Mouse (Mus musculus) cerebral cortex, adult 2 months (tissue): ENCODE measurements around the gene Efs.

Experiments used
- WGBS: fragments of 180-500 bp; shearing (Covaris S2); methylation state at CpG from one replicate; pipeline ENCODE4 v1.1.7; 2018; 5-methylcytosine and 5-hydroxymethylcytosine counted together

Efs gene

DNA sequence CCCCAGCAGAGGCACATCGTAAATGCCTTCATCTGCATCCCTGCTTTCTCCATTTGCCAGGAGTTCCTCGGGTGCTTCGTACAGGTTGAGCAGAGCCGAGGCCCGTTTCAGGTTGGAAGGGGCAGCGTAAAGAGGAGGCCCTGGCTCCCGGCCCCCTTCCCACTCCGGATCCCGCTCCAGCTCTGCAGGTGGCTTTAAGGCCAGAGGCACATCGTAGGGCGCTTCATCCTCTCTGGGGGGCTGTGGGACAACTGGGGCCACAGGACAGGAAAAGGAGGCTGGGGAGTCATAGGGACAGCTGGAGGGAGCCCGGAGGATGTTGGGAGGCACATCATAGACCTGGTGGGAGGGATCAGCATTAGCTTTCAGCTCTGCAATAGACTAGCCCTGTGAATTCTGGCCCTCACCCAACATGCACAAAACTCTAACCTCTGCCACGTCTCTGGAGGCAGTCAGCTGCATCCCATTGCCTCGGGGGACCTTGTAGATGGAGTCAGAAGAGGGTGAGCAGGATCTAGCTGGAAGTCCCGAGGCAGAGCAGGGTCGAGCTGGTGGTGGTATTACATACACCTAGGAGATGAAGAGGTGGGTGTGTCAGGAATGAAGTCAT, 5.7 kb downstream of the Efs start:
- 88% methylated on average over 16 of the region's 16 CpGs for WGBS

DNA sequence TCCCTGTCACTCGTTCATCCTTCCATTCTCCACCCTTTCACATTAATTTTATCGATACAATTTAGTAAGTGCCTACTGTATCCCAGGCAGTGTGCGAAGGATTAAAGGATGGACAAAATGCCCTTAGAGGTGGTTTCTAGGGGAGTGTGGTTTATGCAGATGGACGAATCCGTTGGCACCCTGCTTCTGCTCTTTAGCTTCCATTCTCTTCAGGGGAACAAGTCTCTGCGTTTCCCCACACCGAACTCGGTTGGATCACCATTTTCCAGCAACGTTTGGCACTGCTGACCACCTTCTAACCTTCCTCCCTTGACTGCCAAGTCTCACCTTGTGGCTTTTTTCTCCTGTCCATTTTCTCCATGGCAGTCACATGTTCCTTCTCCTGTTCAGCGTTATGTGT, 12.6 kb downstream of the Efs start:
- 11% methylated on average over 10 of the region's 10 CpGs for WGBS

DNA sequence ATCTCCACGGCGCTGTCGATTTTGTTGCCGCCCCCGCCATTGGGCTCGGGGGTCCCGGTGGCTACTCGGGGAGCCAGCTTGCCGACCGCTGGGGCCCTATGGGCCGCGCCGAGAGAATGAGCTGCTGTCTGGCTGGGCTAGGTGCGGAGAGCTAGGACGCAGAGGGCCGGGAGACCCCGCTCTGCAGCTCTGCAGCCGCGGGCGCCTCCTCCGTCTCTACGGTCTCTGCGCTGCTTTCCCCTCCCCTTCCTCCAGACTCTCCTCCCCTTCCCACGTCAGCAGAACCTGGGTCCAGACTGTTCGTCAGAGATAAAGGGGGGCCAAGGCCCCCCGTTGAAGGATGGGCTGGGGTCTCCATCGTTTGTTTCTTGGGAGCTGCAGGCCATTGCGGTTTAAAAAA, 13.0 kb downstream of the Efs start, which contains the start of gene Slc22a17:
Gene Slc22a17 (minus strand): TSS at position 247 of the 400 bp plus-strand sequence.
- under 1% methylated on average over 28 of the region's 28 CpGs for WGBS

DNA sequence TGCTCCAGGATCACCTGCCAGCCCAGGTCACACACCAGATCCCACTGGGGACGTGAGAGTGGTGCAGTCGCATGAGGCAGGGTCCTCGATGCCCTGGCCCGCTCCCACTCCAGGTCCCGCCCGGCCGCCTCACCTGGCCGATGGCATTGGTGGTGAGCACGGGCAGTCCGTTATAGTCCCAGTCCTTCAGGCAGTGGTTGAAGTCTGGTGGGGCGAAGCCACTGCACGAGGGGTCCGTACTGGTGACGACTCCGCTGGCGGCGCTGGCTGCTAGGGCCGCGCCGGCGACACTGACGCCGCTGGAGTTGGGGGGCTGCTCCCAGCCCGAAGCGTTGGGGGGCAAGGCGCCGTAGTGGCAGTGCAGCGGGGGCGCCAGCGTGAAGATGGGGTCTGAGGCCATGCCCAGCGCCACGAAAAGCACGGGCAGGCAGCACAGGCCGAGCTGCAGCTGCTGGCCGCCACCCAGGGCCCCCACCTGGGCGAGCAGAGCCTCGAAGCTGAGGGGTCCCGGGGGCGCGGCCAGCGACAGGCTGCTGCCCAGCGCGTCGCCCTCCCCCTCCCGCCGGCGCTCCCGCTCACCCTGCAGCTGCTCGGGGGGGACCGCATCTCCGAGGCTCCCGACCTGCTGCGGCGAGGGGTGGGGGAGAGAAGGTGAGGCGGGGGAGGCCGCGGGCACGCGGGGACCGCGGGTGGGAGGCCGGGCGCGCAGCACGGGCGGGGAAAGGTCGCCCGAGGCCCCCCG, 13.6 kb downstream of the Efs start:
- WGBS: 2% methylated on average over 69 of the region's 69 CpGs

DNA sequence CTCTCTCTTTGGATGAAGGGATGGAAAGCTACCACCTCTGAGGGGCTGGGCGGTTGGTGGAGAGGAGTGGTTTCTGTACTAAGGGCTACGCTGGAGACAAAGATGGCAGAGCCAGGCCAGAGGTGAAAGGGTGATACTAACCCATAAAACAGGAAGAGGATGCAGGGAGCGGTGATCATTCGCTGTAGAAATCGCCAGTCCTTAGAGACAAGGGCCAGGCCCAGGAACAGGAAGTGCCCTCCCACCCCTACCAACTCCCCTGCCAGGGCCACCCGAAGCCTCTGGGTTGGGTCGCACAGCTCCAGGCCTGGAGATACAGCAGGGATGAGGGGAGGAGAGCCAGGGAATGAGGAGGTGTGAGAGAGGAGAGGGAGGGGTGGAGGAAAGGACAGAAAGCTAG, 17.2 kb downstream of the Efs start:
- 70% methylated on average over 7 of the region's 7 CpGs for WGBS

DNA sequence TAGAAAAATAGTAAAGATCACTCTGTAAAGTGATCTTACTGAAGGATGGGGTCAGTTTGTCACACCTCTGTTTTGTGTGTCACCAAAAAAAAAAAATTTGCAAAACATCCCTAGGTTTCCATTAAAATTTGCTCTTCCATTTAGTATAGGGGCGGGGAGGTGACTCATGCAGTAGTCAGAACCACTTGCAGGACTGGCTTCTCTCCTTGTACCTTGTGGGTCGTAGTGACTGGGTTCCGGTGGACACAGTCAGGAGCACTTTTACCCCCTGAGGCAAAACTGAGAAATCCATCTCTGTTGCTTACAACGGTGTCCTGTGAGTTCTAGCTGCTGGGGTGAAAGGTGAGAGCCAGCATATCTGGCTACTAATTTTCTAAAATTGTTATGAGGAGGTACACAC, 22.3 kb downstream of the Efs start:
- 78% methylated on average over 4 of the region's 4 CpGs for WGBS

DNA sequence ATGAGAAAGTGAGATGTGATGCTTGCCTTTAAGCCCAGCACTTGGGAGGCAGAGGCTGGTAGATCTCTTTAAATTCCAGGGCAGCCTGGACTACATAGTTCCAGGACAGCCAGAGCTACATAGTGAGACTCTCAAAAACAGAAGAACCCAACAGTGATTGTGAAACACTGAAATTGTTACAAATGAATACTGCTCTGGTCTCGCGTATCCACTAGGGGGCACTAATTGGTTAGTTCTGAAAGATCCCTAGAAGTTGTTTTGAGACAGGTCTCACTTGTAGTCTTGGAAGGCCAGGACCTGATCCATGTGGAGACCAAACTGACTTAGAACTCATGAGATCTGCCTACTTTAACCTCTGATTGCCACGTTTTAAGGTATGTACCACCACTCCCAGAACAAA, 25.5 kb downstream of the Efs start:
- under 1% methylated on average over 3 of the region's 3 CpGs for WGBS

DNA sequence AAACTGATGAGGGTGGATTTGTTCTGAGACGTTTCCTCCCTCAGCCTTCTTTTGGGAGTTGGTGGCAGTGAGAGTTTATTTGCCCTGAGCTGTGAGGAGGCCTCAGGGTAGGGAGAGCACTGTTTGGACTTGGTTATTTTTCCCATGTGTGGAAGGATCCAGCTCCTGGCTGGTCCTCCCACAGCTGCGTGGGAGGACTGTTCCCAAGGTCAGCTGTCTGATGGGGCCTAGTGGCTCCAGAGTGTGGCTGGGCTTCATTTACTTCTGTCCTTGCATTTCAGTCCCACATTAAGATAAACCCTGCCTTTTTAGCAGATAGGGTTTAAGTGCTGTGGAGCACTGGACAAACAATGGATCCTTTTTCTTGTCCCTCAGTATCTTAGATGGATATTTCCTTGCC, 28.5 kb downstream of the Efs start:
- 46% methylated on average over 2 of the region's 2 CpGs for WGBS

DNA sequence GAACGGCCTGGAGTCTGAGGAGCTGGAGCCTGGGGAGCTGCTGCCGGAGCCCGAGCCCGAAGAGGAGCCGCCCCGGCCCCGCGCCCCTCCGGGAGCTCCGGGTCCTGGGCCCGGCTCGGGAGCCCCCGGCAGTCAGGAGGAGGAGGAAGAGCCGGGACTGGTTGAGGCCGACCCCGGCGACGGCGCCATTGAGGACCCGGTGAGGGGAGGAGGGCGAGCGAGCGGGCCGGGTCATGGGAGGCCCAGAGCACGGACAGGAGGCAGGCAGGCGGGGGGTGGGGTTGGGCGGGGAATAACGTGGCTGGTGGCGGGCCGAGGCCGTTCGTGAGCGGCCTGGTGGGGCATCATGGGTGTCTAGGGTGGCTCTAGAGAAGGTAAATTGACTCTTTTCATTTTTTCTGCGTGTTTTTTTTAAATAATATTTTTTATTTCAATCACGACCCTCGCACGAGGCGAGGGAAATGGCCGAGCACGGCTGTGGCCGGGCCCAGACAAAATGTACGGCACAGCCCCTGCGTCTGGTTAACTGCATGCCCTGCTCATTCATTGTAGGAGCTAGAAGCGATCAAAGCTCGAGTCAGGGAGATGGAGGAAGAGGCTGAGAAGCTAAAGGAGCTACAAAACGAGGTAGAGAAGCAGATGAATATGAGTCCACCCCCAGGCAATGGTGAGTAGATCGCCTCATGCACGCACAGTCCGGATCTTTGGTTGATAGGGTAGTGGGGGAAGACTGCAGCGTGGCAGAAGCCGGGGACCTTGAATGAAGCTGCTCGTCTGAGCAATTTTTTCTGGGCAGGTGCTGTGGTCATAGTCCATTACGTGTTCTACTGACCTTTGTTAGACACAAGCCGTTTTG, 31.4 kb downstream of the Efs start:
- WGBS: under 1% methylated on average over 51 of the region's 54 CpGs

DNA sequence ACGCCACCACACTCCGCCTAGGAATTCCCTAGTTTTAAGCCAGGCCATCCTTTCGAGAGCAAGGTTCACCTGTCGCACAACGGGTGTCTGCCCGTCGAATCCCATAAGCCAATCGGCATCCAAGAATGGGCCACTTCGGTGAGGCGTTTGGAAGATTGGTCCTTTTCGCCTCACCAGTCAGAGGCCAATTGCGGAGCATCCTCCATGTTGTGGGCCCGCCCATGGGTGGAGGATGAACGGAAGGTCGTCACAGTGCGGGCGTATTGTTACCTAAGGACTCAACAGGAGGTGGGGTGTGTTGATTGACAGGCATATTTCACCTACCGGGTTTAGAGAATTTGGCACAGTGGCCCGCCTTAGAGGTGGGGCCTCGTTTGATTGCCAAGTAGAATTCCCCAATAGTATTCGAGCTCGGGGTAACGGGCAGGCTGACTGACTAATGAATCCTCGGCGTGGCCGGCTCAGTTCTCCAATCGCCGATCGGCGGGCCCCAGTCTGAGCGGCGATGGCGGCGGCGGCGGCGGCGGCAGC, 32.2 kb downstream of the Efs start:
- under 1% methylated on average over 38 of the region's 38 CpGs for WGBS

DNA sequence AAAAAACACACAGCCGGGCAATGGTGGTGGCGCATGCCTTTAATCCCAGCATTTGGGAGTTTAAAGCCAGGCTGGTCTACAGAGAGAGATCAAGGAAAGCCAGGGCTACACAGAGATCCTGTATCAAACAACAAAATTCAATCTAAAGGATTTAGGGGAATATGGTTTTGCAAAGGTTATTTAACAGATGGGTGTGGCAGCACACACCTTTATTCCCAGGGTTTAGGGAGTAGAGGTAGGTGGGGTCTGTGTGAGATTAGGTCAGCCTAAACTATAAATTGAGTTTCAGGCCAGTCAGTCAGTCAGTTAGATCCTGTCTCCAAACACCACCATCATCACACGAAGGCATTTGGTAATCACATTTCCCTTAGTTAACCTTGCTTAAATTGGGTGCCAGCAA, 33.7 kb downstream of the Efs start, which contains the start of gene Pabpn1:
Gene Pabpn1 (plus strand): TSS at position 301 of the 400 bp plus-strand sequence.
- WGBS: 91% methylated on average over 3 of the region's 3 CpGs

DNA sequence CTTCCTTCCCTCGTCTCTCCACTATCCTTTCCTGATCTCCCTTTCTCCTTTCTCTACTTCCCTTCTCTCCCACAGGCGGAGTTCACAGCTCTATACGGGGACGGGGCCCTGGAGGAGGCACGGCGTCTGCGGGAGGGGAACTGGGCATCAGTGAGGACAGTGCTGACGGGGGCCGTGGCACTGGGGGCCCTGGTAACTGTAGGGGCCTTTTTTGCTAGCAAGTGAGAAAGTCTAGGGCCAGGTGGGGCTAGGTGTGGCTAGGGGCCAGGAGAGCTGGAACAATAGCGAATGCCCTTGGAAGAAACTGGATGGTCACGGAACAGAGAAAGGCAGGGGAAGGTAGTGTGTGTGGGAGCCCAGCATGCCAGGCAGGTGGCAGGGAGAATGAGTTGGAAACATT, 40.6 kb downstream of the Efs start:
- 83% methylated on average over 11 of the region's 11 CpGs for WGBS

DNA sequence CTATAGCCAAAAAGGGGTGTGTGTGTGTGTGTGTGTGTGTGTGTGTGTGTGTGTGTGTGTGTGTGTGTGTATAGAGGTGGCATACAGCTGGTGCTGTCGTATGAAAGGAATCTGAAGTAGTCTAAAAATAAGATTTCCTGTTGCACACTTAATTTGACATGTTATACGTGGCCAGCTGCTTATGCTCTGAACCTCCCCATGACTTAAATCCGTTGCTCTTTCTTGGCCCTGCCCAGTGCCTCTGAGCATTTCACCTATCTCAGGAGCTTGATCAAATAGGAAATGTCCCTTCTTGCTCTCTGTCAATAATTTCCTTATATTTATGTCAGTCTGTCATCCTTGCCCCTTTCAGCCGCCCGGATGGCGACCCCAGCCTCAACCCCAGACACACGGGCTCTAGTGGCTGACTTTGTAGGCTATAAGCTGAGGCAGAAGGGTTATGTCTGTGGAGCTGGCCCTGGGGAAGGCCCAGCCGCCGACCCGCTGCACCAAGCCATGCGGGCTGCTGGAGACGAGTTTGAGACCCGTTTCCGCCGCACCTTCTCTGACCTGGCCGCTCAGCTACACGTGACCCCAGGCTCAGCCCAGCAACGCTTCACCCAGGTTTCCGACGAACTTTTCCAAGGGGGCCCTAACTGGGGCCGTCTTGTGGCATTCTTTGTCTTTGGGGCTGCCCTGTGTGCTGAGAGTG, 41.8 kb downstream of the Efs start:
- 35% methylated on average over 21 of the region's 21 CpGs for WGBS

DNA sequence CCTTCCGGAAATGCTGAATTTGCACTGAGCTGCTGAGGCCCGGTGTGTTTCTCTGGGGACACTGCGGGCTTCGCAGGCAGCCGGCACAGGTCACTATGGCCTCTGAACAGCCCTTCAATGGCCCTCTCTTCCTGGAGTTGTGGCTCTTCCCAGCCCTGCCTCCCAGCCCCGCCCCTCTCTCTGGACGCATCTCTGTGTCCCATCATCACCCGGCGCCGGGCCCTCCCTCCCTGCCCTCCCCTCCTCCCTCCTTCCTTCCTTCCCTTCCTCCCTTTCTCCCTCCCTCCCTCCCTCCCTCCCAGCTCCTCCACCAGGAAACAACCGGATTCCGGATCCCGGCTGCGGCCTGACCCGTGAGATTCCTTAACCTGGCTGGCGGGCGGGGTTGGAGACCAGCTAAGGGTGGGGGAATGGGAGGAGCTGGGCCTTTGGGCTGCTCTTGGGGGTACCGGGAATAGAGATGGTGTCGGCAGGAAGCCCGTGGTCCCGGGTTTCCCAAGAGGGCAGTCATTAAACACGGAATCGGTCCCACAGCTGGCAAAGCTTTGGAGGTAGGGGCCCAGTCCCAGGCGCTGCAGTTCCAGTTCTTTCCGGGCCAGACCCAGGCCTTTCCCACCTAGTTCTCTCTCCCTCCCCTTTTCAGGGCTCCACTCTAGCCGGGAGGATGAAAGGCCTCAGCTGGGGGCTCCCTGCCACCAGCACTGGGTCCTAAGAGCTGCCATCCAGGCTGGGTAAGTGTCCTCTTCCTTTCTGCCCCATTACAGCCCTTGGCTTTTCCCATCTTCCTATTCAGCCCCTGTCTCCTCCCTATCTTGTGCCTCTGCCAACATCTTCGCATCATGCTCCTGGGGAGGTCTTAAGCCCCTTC, 42.5 kb downstream of the Efs start, which contains the start of the genes Bcl2l2 and Gm20521:
Gene Bcl2l2 (plus strand): TSS at position 224 of the 868 bp plus-strand sequence.
Gene Gm20521 (plus strand): TSS at position 288 of the 868 bp plus-strand sequence.
- under 1% methylated on average over 27 of the region's 27 CpGs for WGBS

DNA sequence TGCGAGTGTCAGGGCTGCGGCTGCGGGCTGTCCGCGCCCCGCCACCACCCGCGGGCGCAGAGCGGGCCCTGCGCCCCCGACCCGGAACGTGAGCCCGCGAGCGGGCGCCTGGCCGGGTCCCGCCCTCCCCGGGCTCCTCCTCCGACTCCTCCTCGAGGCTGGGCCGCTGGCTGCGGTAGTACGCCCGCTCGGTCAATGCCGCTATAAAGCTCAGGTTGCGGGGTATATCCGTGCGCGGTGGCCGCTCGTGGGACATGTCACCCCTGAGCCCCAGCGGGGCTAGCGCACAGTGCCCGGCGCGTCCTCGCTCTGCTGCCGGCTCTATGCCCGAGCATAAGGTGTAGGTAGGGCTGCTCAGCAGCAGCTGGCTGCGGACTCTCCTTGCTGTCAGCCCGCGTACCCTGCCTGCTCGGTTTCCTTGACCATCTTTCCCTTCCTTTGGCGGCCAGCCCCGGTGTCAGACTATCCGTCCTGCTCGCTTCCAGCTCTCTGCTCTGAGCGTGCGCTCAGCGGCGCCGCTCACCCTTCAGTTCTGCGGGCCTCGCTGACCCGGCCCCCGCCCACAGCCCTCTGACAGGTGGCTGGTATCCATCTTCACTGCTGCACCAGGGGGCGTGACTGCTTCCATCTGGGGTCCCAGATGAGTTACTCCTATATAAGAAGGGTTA, 48.7 kb downstream of the Efs start, which contains the start of gene Ppp1r3e:
Gene Ppp1r3e (minus strand): TSS at position 503 of the 668 bp plus-strand sequence.
- WGBS: under 1% methylated on average over 60 of the region's 61 CpGs

DNA sequence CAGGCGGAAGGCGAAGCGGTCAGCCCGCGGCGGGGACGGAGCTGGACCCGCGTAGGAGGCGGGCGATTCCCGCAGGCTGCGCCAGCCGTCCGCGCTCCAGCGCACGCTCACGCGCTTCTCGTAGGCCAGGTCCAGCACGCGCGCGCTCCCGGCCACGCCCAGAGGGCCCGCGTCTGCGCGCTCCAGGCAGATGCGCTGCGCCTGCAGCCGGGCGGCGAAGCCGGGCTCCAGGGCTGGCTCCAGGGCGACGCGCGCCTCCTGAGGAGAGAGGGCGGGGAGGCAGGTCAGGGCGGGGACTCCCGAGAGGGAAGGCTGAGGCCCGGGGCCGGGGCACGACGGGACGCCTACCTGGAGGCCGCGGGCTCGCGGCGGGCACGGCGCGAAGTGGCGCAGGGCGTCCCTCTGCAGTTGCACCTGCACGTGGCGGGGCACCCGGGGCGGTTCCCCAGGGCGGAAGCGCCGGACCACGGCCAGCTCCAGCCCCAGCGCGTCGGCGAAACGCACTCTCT, 49.3 kb downstream of the Efs start:
- 1% methylated on average over 72 of the region's 72 CpGs for WGBS

DNA sequence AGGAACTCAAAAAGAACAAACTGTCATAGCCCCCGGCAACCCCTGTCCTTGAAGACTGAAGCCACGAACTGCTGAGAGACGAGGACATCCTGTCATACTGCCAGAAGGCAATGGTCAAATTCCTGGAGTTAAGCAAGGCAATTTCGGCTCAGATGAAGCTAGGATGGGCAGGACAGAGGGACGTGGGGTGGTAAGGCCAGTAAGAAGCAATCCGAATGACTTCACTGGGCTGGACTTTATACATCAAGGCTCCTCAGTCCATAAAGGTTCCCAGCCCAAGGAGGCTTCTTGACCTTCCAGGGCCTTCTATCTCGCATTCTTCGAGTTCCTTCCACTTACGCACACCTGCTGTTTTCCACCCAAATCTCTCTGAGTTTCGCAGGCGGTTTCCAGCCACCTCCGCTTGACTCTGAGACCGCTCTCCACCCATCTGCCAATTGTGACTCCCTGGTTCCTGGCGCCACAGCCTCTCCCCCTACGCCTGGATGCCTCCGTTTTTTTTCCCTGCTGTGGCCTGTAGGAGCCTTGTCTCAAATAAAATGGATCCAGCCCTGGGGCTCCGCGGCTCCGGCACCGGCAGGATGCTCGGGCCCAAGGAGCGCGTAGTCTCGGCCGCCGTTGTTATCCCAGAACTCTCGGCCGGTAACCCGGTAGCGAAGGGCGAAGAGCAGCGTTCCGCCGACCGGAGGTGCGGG, 49.9 kb downstream of the Efs start:
- WGBS: 2% methylated on average over 36 of the region's 36 CpGs

DNA sequence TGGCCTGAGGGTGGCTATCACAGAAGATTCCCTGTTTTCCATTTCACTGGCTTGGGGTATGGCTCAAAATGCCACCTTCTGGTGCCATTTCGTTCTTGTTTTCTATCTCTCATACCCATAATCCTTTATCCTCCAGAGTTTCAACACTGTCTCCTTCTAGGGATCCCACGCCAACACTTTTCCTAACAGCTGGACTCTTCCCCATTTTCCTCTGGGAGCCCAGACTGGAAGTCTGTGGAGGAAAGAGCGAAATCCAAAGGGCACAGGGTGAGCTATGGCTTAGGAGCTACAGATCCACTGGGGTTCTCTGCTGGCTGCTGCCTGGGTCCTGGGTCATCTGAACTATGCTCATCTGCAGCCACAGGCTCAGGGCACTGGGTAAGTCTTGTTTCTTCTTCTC, 51.8 kb downstream of the Efs start:
- WGBS: 83% methylated on average over 3 of the region's 3 CpGs

DNA sequence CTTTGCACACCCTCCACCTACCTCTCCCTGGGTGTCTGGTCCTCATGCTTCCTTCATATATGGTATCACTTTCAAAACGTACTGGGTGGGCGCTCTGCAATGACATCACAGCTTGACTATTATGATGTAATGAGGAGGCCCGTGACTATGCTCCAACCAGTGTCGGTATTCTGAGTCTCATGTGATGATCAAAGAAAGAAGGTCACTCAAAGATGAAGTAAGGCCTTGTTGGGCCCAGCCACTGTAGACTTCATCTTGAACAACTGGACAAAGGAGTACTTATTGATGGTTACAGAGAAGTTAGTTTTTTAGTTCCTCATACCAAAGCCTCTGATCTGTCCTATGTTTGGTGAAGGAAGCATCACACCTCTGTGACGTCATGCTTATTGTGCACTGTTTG, 55.1 kb downstream of the Efs start, which contains the start of gene Homez:
Gene Homez (minus strand): TSS at position 101 of the 400 bp plus-strand sequence.
- 87% methylated on average over 5 of the region's 5 CpGs for WGBS
